8 mouse cellular contexts compared by ENCODE assay signal in the genomic region with DNA sequence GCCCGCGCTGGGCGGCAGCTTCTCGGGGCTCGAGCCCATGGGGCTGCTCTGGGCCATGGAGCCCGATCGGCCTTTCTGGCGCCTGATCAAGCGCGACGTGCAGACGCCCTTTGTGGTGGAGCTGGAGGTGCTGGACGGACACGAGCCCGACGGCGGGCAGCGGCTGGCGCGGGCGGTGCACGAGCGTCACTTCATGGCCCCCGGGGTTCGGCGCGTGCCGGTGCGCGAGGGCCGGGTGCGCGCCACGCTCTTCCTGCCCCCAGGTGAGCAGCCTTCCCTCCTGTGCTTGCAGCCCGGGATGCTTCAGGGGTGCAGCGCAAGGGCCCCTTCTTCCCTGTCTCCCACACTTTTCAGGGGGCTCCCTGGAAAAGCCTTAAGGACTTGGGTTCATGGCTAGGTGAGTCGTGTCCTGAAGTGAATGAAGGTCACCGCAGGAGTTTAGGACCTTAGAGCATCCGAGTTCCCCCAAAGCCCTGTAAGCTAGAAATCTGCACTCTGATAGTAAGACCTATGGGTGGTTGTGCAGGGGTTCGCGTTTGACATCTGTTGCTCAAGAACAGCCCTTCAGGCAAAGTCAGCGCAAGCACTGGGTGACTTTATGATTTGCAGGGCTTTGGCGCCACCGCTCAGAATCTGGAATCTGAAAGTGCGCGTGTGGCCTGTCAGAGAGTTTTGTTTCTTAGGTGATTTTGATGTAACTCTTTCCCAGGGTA. TPM values are rescaled to one million over a fixed set of nuclear protein-coding genes. Genes with fewer than 3 reads are reported as not detected.
DNase-seq lines count a peak whose midpoint lies in the region; ATAC-seq and TF ChIP-seq lines count a peak whose summit lies in the region.

No protein-coding gene starts in this region.

- ATAC-seq in frontal cortex, adult (ENCODE audit: low TSS enrichment) = peak; percentile 55; the same call in 1 of the 2 replicates
- no peak for ATAC-seq in heart, postnatal 0 days (ENCODE audit: insufficient read depth, low read depth)
- ATAC-seq in midbrain, embryonic 16.5 days = peak; percentile 14; the same call in 1 of the 2 replicates

- H3K36me3 ChIP-seq in heart, postnatal 0 days (replicated peaks; ENCODE audit: control insufficient read depth, insufficient read depth, low read length) = no peaks in the 10 kb centered on the region
- H3K36me3 ChIP-seq in midbrain, embryonic 16.5 days (ENCODE audit: control insufficient read depth, insufficient read depth, low read length) = no peaks in the 10 kb centered on the region

- H3K27me3 ChIP-seq in heart, postnatal 0 days (ENCODE audit: control insufficient read depth, insufficient read depth, low read length) = 0 out of 2 replicates have a peak, but pooled peaks cover 15% of the 10 kb centered on the region
- peaks cover 3% of the 10 kb centered on the region; the same call in 1 of the 2 replicates for H3K27me3 ChIP-seq in midbrain, embryonic 16.5 days (ENCODE audit: control insufficient read depth, insufficient read depth, low read depth, low read length)

- no peak for TF ChIP-seq EP300 in heart, postnatal 0 days (IDR thresholded peaks at IDR 0.05; ENCODE audit: low read depth)

- H3K27ac ChIP-seq in heart, postnatal 0 days (ENCODE audit: low read depth) = no peak overlapping the region
- no peak overlapping the region for H3K27ac ChIP-seq in midbrain, embryonic 16.5 days (ENCODE audit: low read length)

- H3K4me2 ChIP-seq in heart, postnatal 0 days (ENCODE audit: low read depth, low read length) = peak overlapping the region; percentile 65
- peak overlapping the region; percentile 73 for H3K4me2 ChIP-seq in midbrain, embryonic 16.5 days (ENCODE audit: low read length)

- WGBS in heart, postnatal 0 days = 2% methylated on average over 38 of the region's 46 CpGs
- WGBS in midbrain, embryonic 16.5 days = 3% methylated on average over 28 of the region's 46 CpGs

- H3K4me1 ChIP-seq in heart, postnatal 0 days (ENCODE audit: control insufficient read depth, insufficient read depth) = 0 out of 2 replicates have a peak, but pooled peaks cover 4% of the 10 kb centered on the region
- H3K4me1 ChIP-seq in midbrain, embryonic 16.5 days (ENCODE audit: control insufficient read depth, insufficient read depth, low read length) = peaks cover 4% of the 10 kb centered on the region; the same call in 1 of the 2 replicates

- TF ChIP-seq CTCF in heart, postnatal 0 days (IDR thresholded peaks at IDR 0.05; ENCODE audit: low read depth) = peak; percentile 24; the same call in 1 of the 2 replicates

- peak overlapping the region; percentile 46 for H3K4me3 ChIP-seq in heart, postnatal 0 days (ENCODE audit: low read depth, low read length)
- peak overlapping the region; percentile 46 for H3K4me3 ChIP-seq in midbrain, embryonic 16.5 days (ENCODE audit: low read depth, low read length)

- peak overlapping the region; percentile 32 for H3K9ac ChIP-seq in heart, postnatal 0 days (replicated peaks; ENCODE audit: low read depth, low read length)
- H3K9ac ChIP-seq in midbrain, embryonic 16.5 days (ENCODE audit: low read depth, low read length) = peak overlapping the region; percentile 53

- no peak for DNase-seq in frontal cortex, adult 2 months (ENCODE audit: extremely low spot score in 1 of 2, low spot score in 1 of 2)
- peak; percentile 29 to 48 for DNase-seq in cerebellum, postnatal 25 days
- DNase-seq in heart, postnatal 0 days (ENCODE audit: low spot score) = peak; percentile 21
- peak; percentile 54 to 68 for DNase-seq in kidney, postnatal 4 days
- no peak for DNase-seq in Muller cell, postnatal 12 days (ENCODE audit: inconsistent ontology term)
- DNase-seq in layer of hippocampus, adult 11-12 months (ENCODE audit: low spot score) = no peak

- 0 out of 2 replicates have a peak, but pooled peaks cover under 1% of the 10 kb centered on the region for H3K9me3 ChIP-seq in heart, postnatal 0 days (replicated peaks; ENCODE audit: control insufficient read depth, low read length)
- H3K9me3 ChIP-seq in midbrain, embryonic 16.5 days (replicated peaks; ENCODE audit: control insufficient read depth, low read length, poor library complexity, severe bottlenecking) = no peaks in the 10 kb centered on the region

RNA-seq across cellular contexts. Expression of gene Acot3, which starts 1.9 kb away (rescaled TPM):
- 1.7 TPM in 2 replicates for polyA plus RNA-seq in frontal cortex, adult 2 months (2012; rRNA removed)
- total RNA-seq in heart, postnatal 0 days (2014; rRNA removed; ENCODE audit: low replicate concordance) = 0.31 and 0.54 TPM in 2 replicates
- 1.8 and 2.1 TPM in 2 replicates for polyA plus RNA-seq in heart, postnatal 0 days (2015; fragmentation: Nextera tagmentation; extraction: Ambion mirVana)
- 1.4 and 1.8 TPM in 2 replicates for polyA plus RNA-seq in midbrain, embryonic 16.5 days (2015; fragmentation: Nextera tagmentation; extraction: Ambion mirVana)

RNA-seq across cellular contexts. Expression of gene Gm49366, which starts 15.1 kb away (rescaled TPM):
- not detected in 2 replicates for polyA plus RNA-seq in frontal cortex, adult 2 months (2012; rRNA removed)
- not detected in 2 replicates for total RNA-seq in heart, postnatal 0 days (2014; rRNA removed; ENCODE audit: low replicate concordance)
- polyA plus RNA-seq in heart, postnatal 0 days (2015; fragmentation: Nextera tagmentation; extraction: Ambion mirVana) = not detected in 2 replicates
- not detected in 2 replicates for polyA plus RNA-seq in midbrain, embryonic 16.5 days (2015; fragmentation: Nextera tagmentation; extraction: Ambion mirVana)

RNA-seq across cellular contexts. Expression of gene Acot5, which starts 15.3 kb away (rescaled TPM):
- 2.7 and 3.5 TPM in 2 replicates for polyA plus RNA-seq in frontal cortex, adult 2 months (2012; rRNA removed)
- not detected in 2 replicates for total RNA-seq in heart, postnatal 0 days (2014; rRNA removed; ENCODE audit: low replicate concordance)
- not detected in 2 replicates for polyA plus RNA-seq in heart, postnatal 0 days (2015; fragmentation: Nextera tagmentation; extraction: Ambion mirVana)
- polyA plus RNA-seq in midbrain, embryonic 16.5 days (2015; fragmentation: Nextera tagmentation; extraction: Ambion mirVana) = 0.22 and 0.31 TPM in 2 replicates

RNA-seq across cellular contexts. Expression of gene Acot4, which starts 15.7 kb away (rescaled TPM):
- 1.8 and 2.0 TPM in 2 replicates for polyA plus RNA-seq in frontal cortex, adult 2 months (2012; rRNA removed)
- total RNA-seq in heart, postnatal 0 days (2014; rRNA removed; ENCODE audit: low replicate concordance) = 0.31 and 18.2 TPM in 2 replicates
- 0.55 and 0.60 TPM in 2 replicates for polyA plus RNA-seq in heart, postnatal 0 days (2015; fragmentation: Nextera tagmentation; extraction: Ambion mirVana)
- polyA plus RNA-seq in midbrain, embryonic 16.5 days (2015; fragmentation: Nextera tagmentation; extraction: Ambion mirVana) = 0.59 and 0.67 TPM in 2 replicates

RNA-seq across cellular contexts. Expression of gene Acot1, which starts 44.5 kb away (rescaled TPM):
- polyA plus RNA-seq in frontal cortex, adult 2 months (2012; rRNA removed) = 15.6 and 15.7 TPM in 2 replicates
- 71.5 and 122 TPM in 2 replicates for total RNA-seq in heart, postnatal 0 days (2014; rRNA removed; ENCODE audit: low replicate concordance)
- polyA plus RNA-seq in heart, postnatal 0 days (2015; fragmentation: Nextera tagmentation; extraction: Ambion mirVana) = 137 and 142 TPM in 2 replicates
- 74.1 and 89.4 TPM in 2 replicates for polyA plus RNA-seq in midbrain, embryonic 16.5 days (2015; fragmentation: Nextera tagmentation; extraction: Ambion mirVana)

Comparison
In these comparisons a context has a peak if more than half of its experiments do, and no peak if none do; other contexts are left out.
1. DNase-seq: peak in cerebellum, postnatal 25 days (2 of 2), heart, postnatal 0 days (single experiment) and kidney, postnatal 4 days (2 of 2); none in frontal cortex, adult 2 months (0 of 2), Muller cell, postnatal 12 days (single experiment) and layer of hippocampus, adult 11-12 months (single experiment).